Mouse (Mus musculus): Measurements from ENCODE around the gene Mamdc2.

- TF ChIP-seq POLR2A (IDR thresholded peaks at IDR 0.05; ENCODE audit: borderline replicate concordance, extremely low read depth, insufficient read depth, insufficient read length, poor library complexity, severe bottlenecking) (no peak), CTCF (IDR thresholded peaks at IDR 0.05; ENCODE audit: borderline replicate concordance, extremely low read depth, insufficient read depth, insufficient read length) (no peak)
Measured at GRCm38 (mm10) chr19:23329346-23329745, 118.9 kb downstream of the Mamdc2 start.

All from brain, embryonic 14.5 days (tissue).